Mouse (Mus musculus) right cerebral cortex, adult 2 months (tissue): ENCODE results near the gene Maml2.
"Not testable (repeated sequence)": the region's sequence is repeated elsewhere in the genome, so short reads cannot be mapped to it uniquely, and the experiment has no call there.

Experiments used
- DNase-seq, 2 experiments: peaks; one replicate each; pipeline ENCODE4 v3.0.0; 2021 to 2022; ENCODE audit warnings: low spot score in 2 of 2

Maml2 gene

DNA sequence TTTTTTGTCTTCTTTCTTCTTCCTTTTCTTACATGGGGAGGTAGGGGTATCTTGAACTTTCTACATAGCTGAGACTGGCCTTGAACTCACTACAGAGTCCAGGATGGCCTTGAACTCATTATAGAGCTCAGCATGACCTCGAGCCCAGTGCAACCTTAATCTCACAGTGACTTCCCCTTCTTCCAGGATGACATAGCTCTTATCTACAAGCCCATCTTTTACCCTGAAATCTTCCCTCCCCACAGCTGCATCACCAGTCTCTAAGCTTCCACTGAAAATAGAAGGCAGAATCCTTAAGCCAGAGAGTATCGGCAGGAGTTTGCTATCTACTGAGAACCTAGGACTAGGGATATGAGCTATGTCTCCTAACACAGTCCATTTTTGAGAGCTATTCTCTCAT, 375.5 kb downstream of the Maml2 start:
- no peak for DNase-seq

DNA sequence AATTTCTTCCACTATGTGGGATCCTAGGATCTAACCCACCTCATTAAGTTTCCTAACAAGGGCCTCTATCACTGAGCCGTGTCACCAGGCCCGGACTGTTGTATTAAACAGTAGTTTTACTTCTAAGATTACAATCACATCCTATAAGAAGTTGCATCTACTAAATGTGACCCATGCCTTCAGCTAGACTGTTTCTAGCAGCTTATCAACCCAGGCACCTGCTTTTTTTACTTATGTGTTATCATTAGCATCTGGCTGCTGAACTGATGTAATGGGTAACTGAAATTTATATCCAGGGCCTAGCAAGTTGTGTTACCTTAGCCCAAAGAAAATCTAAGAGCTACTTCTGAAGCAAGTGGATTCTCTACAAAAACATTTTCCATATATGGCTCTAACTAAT, 380.3 kb downstream of the Maml2 start:
- no peak for DNase-seq

DNA sequence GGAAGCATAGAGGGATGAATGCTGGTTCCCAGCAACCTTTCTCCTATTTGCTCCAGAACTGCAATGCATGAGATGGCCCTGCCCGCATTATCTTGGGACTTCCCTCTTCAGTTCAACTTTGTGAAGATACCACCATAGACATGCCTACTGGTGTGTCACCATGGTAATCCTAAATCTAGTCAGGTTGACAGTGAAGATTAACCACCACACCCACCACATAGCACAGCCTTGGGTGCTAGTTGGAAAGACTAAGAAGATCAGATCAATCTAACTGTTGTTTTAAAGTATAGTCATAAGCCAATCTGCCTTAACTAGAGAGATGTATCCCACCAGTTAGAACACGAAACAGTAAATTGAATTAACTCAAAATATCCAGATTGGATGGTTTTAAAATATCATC, 381.9 kb downstream of the Maml2 start:
- DNase-seq, result no peak

DNA sequence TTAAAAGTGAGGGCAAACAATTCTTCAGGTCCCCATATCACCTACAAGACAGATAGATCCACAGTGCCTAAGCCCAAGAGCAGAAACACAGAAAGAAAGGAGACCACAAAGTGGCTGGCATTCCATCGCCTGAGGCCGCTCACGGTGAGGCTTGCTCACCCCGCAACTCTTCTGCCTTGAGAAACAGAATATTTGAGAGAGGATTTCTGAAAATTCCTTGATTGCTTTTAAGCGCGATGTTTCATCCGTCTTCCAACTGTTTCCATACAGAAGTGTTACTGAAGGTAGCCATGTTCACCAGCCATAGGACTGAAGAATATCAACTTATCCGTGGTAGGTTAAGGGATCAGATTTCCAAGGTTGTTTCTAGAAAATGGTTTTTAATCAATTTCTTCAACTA, 383.4 kb downstream of the Maml2 start:
- DNase-seq, result no peak

DNA sequence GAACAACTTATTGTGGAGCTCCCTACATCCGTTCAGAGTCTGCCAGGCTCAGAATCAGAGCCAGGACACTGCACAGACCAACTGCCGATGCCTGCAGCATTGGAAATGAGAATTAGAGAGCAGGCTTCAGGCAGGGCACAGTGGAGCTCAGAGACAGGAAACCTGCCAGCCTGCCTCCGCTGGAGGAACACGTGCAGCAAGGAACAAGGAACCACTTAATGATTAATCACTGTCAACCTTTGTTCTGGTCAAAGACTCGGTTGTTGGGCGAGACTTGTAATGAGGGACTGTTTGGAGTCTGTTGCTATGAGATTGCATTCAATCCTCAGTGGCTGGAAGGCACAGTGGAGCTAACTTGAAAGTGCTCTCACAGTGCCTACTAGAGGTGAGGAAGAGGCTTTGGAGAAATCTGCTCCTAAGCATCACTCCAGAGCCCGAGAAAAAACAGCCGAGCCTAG, 383.9 kb downstream of the Maml2 start:
- peak; percentile 54 to 67 for DNase-seq

DNA sequence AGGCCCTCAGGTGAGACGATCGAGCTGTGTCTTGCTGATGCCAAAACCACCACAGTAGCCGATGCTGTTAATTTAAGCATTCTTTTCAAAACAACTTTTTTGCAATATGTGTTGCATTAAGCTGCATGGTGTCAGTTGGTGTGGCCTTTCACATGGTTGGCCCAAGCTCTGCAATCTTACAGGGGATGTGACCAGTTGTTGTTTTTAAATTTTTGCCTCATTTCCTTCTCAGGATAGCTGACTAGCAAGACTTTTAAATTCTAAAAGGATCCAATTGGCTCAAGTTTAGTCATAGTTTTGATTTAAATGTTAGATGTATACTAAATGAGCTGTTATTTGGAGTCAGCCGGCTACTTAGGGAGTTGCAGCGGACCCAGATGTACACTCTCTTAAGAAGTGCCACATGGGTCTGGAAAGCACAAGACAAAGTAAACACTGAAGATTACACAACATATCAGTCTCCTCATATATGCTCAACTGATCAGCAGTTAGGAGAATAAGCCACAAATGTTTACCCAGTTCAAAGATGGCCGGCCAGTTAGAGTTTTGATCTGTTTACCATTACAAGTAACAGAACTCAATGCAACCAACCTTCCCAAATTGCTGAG, 386.7 kb downstream of the Maml2 start:
- no peak for DNase-seq

DNA sequence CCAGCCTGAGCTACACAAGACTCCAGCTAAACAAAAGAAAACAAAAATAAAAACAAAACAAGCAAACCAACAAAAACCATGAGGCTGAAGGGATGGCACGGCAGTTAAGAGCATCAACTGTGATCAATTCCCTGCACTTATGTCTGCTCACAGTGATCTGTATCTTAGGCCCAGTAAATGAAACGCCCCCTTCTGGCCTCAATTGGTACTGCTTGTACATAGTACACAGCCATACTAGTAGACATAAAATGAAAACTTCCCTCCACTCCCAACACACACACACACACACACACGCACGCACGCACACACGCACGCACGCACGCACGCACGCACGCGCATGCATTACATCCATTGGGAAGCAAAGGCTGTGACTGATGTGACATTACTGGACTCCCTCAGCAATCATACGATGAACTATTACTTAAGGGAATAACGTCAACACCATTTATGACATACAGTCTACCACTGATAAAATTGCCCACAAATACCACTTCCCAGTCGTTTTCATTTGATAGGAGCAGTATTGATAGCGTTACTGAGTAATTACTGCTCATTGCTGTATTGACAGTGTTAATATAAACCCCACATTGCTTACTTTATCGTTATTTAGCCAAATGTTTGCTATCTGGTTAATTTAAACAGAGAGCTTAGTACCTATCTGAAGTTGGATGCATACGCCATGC, 389.4 kb downstream of the Maml2 start:
- DNase-seq, result no peak

DNA sequence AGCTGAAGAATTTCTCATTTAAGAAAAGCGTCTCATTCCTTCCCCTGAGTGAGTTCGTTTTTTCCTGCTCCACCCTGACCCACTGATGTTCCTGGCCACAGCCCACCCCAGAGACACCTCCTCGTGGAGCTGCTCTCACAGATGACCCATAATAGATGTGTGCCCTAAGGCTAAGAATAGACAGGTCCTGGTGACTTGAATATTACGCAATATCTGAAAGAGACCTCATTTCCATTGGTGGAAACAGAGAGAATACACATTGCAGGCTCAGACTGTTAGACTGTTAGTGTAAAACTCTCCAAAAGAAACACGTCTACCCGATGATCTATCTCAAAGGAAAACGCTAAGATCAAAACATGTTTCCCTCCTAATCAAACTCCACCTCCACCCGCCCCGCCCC, 391.2 kb downstream of the Maml2 start:
- no peak for DNase-seq

DNA sequence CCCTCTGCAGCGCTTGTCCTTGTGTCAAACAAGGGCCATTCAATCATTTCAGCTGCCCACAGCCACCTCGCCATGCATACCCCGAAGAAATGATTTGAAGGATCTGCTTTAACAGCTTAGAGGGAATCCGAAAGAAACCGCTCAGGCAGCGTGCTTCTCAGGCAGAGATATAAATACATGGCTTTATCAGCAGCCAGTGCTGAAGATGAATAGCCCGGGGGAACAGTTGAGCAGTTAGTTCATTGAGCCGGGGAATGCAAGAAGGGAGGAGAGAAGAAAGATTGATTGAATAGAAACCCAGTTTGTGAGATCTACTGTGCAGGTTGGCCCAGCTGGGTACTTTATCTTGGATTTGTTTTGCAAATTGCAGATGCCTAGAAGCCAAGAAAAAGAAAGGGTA, 392.6 kb downstream of the Maml2 start:
- DNase-seq, result no peak

DNA sequence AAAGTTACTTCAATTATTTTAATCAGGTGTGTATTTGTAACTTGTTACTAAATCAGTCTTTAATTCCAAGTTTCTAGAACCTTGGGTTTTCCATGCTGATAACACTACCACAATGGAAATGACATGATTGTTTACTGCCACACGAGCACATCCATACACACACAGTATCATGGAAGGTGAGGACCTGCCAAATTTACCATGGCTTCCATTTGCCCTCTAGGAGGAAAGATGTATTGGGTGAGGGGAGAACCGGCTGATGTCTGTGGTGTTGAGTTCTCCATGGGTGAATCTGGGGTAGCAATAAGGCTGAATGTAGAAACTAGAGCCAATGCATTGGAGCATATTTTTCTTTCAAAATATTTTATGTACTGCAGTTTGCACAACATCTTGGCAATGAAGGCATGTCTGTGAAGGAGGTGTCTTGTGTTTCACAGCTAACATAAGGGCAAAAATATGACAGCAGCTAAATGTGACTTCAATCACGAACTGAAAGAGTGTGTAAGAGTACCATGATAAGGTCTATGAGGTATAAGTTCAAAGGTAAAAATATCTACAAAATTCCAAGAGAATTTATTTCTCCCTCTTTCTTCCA, 396.0 kb downstream of the Maml2 start:
- no peak for DNase-seq

DNA sequence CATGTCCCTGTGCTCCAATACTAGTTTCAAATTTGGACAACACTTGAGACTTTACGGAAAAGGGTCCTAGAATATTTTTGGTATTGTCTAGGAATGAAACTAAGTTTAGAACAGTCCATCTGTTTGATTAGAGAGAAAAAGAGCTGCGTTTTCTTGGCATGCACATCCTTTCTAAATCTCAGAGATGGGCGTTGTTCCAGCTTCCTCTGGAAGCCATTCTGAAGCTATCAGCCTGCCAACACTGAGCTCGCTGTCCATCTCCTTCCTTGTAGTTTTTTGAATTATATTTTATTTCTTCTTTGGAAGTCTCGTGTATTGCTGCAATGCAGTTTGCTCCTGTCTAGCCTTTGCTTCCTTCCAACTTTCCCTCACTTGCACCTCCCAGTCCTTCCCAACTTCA, 396.5 kb downstream of the Maml2 start:
- peak; percentile 43 to 58 for DNase-seq

DNA sequence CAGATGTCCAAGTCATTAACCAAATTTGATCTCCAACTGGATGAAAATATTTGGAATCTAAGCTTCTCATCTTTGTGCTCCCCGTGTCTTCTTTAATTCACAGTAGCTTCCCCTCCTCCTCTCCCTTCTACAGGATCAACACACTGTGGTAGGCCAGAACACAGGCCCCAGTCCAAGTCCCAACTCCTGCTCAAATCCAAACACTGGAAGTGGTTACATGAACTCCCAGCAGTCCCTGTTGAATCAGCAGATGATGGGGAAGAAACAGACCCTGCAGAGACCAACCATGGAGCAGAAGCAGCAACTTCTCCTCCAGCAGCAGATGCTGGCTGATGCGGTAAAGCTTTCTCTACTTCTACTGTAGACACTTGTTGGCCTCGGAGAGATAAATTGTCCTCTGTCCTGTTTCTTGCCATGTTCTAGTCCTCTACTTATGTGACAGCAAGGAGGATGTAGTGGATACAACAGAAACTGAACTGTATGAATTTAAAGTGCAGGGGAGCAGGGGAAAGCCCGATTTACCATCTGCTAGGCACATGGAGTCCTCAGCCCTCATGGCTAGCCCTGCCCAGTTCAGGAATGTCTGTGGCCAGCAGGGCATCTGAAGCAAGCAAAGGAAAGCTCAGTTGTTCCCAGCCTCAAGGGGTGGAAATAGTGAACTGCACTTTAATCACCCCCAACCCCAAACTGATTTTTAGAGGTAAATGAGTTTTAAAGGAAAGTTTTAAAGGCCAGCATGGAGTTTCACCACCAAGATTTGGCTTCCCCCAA, 399.5 kb downstream of the Maml2 start:
- no peak for DNase-seq

DNA sequence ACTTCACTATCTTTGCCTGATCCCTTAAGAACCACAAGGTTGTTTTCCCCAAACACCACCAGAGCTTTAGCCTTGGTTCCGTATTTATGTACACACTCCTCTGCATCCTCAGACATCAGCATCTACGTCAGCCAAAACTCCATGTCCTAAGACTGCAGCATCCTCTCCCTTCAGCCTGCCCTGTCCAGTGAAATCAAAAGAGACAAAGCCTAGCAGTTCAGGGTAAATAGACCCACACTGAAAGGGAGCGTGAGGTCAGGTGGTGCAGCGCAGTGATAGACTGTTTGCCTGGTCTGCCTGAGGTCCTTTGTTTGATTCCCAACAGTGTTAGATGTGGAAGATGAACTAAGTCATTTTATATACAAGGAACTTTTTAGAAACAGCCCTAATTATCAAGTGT, 400.1 kb downstream of the Maml2 start:
- DNase-seq, result no peak

DNA sequence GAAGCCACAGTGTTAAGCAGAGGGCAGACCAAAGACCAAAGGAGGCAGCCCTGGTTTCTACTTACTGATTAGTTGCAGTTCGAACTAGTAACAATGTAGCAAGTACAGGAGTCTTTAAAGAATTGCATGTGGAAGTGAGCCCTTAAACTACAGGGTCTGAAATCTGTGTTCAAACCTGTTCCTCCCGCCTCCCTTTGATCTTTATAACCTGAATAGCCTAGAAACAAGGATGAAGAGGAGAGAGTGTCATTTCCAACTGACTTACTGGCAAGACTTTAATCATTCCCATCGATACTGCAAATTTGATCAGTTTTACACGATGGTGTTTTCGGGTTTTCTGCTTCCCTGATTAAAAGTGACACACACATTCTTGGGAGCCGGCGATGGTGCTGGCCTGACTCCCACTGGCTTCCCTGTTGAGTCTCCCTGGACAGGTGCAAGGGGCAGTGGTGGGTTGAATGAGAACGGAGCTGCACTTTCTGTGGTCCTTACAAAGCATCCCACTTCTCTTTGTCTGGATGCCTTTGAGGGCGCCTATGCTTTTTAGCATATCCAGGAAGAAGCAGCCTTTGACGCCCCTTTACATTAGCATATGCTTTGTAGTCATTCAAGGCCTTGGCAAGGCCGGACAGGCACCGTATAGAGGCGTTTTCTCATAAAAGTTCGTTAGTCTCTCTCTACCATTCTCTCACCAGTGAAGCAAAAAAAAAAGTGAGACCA, 401.5 kb downstream of the Maml2 start:
- DNase-seq, result no peak

DNA sequence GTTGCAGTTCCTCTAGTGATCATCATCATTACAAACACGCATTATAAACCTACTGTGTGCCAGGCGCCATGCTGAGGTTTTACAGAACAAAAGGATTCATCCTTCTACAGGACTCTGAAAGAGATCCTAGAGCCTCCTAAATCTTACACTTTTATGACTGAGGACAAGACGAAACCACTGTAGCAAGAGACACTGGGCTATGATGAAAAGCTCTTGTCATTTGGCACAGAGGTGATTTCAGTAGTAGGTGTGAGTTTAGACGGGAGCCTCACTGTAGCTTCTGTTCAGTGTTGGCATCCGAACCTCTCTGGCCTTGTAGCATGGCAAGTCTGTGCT, 402.0 kb downstream of the Maml2 start:
- no peak for DNase-seq

DNA sequence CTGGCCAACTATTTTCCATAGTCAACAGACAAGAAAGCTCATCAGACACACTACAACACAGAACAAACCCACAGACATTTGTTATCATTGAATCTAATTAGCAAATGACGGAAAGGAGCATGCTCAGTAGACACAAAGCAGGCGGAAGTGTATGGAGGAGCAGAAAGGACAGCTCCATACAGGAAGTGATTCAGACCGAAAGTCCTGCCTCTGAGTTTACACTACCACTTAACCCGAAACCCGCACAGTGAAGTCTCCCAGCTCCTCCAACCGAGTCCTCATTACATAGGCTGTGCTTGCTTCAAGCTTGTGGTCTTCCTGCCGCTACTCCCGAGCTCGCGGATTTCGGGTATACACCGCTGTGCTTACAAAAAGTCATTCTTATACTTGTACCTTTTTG, 404.0 kb downstream of the Maml2 start:
- DNase-seq, result no peak

DNA sequence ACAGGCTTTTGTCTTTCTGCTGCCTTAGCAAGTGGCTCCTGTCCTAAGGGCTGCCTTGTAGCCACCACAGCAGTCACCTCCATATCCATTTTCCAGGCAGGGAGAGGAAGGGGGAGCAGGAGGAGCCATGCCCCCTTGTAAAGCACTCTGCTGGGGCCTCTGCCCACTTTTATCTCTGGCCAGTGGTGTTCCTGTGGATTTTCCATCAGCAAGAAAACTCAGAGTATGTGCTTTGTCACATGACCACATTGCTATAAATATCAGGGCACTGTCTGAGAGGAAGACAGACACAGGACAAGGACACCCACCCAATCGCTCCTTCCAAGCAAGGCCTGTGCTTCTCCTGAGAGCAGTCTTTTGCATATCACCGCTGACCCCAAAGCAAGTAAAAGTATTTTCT, 405.3 kb downstream of the Maml2 start:
- DNase-seq, result no peak

DNA sequence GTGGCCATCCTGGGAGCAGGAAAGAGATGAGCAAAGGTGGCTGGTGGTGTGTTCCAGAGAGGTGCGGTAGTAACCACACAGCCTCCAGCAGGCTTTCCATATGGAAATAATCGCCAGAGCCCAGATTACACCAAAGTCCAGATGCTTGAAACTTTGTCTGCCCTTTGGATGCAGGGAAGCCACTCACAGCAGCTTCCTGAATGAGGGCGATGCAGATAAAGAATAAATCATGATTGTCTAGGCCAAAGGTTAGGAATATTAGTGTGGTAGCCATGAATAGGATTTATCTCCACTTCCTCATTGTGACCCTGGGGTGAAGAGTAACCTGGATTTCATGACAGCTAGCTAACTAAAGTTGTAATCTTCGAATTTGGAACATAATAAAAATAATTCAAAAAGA, 407.2 kb downstream of the Maml2 start:
- DNase-seq, result no peak

DNA sequence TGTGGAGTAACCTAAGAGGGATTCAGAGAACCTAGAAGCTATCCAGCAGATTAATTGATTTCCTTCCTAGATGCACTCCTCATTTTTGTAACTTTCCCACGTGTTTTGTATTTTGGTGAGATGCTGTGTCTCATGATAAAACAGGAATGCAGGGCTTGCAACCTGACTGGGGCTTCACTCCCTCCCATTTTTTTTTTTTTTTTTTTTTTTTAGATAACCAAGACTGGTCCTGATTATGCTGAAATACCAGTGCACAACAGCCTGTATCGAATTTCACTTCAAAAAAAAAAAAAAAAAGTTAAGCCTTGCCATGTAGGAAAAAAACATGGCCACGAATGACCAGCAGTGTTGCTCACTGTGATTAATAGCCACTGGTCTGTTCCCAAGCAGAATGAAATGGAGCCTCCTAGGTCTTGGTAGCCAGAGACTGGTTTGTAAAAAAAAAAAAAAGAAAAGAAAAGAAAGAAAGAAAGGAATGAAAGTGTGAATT, 409.4 kb downstream of the Maml2 start:
- DNase-seq, result no peak

DNA sequence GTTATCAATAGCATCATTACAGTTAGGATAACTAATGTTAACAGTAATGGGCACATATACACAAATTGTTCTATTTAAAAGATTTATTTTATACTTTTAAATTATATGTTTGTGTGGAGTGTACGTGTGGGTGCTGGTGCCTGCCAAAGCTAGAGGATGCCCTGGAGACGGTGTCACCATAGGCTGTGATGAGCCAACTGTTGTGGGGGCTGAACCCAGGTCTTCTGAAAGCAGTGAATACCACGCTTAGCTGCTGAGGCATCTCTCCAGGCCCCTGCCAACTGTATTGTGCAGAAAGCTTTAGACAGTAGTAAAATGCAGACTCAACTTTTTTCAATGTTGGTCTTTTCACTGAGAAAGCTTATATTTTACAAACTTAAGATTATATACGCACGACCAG, 411.7 kb downstream of the Maml2 start:
- DNase-seq, result no peak

DNA sequence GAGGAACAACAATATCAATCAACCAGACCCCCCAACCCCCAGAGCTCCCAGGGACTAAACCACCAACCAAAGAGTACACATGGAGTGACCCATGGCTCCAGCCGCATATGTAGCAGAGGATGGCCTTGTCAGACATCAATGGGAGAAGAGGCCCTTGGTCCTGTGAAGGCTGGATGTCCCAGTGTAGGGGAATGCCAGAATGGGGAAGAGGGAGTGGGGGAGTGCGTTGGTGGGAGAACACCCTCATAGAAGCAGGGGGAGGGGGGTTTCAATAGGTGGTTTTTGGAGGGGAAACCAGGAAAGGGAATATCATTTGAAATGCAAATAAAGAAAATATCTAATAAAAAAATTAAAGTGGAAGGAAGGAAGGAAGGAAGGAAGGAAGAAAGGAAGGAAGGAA, 418.1 kb downstream of the Maml2 start:
- DNase-seq, result not testable (repeated sequence)
